Mouse (Mus musculus): Measurements from ENCODE around the gene Tubb5. TPM values are rescaled to one million over a fixed set of nuclear protein-coding genes. Genes with fewer than 3 reads are reported as not detected.

The Tubb5 gene
- polyA plus RNA-seq, 1 experiment from 2014 or later, result 1,854 TPM

DNA sequence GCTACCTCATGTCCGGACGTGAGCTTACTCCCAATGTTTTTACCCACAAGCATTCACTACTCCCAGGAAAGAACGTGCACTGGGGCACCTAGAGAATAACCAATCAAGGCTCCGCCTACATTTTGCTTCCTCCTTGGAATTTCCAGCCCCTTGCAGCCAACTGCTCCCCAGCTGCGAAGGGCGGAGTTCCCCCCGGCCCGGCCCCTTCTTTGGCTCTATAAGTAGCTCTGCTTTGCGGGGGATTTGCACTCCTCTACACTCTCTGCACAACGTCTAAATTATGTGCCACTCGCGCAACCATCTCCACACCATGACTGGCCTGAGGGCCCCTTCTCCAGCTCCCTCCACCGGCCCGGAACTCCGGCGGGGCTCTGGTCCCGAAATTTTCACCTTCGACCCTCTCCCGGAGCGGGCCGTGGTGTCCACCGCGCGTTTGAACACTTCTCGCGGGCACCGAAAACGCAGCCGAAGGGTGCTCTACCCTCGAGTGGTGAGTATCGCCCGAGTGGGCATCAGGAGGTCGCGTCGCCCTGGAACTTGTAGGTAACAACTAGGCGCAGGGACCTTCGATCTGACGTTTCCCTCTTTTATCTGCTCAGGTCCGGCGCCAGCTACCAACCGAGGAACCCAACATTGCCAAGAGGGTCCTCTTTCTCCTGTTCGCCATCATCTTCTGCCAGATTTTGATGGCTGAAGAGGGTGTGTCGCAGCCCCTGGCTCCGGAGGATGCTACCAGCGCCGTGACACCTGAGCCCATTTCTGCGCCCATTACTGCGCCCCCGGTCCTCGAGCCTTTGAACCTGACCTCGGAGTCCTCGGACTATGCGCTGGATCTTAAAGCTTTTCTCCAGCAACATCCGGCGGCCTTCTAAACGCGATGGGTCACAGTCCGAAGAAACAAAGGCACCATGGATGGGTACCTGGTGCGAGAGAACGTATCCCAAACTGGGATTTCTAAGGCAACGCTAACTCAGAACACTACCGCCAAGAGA lies 16.4 kb downstream of the Tubb5 start, which contains the start of gene Ier3:
Gene Ier3 (plus strand): TSS at position 246 of the 992 bp plus-strand sequence.
- Histone ChIP-seq H3K9me3 (no peaks in the 10 kb centered on the region), H3K27ac (peak within 1 kb of the TSS; percentile 85; the same call in 1 of the 2 replicates), H3K9ac (peak within 1 kb of the TSS; percentile 68), H3K36me3 (replicated peaks) (peaks cover 2% of the 10 kb centered on the region; the same call in 1 of the 2 replicates), H3K4me1 (peaks cover 32% of the 10 kb centered on the region), H3K27me3 (replicated peaks) (peaks cover 9% of the 10 kb centered on the region; the same call in 1 of the 2 replicates), H3K4me2 (peak within 1 kb of the TSS; percentile 84), H3K4me3 (peak within 1 kb of the TSS; percentile 67)
- under 1% methylated on average over 62 of the region's 62 CpGs for WGBS
- no peak for ATAC-seq (replicated peaks)

DNA sequence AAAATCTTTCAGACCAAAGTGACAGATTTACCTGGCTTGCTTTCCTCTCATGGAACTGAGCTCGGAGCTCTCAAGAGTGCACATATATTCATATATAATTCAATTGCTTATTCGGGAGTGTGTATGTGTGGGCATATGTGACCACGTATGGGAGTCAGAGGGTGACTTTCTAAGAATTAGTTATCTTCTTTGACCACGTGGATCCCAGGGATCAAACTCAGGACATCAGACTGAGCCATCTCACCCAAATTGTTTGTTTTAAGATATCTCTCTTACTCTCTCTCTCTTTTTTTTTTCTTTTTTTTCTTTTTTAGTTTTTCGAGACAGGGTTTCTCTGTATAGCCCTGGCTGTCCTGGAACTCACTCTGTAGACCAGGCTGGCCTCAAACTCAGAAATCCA lies 18.0 kb downstream of the Tubb5 start:
- H3K36me3 ChIP-seq (replicated peaks), result no peaks in the 10 kb centered on the region
- peaks cover 9% of the 10 kb centered on the region; the same call in 1 of the 2 replicates for H3K27me3 ChIP-seq (replicated peaks)
- H3K27ac ChIP-seq, result no peak overlapping the region
- H3K9ac ChIP-seq, result no peak overlapping the region
- H3K4me3 ChIP-seq, result no peak overlapping the region
- H3K4me1 ChIP-seq, result peaks cover 32% of the 10 kb centered on the region
- ATAC-seq (replicated peaks), result no peak
- WGBS, result 80% methylated on average over 5 of the region's 5 CpGs
- H3K4me2 ChIP-seq, result no peak overlapping the region
- no peaks in the 10 kb centered on the region for H3K9me3 ChIP-seq

DNA sequence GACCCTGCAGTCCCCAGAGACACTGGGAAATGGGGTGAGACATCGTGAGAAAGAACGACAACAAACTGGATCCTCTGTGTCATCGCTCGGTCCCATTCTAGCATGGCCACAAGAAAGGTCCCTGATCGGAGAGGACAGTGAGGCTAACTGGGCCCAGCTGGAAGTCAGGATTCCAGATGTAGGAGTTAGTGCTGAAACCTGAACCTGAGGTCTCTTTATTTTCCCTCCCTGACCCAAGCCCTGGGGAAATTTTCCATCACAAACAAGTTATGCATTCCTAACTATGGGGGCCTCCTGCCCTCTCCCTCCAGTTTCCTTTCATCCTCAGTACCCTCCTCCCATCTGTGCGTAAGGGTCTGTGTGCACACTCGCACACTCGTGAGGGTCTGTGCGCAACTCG lies 20.9 kb downstream of the Tubb5 start:
- Histone ChIP-seq H3K36me3 (replicated peaks) (no peaks in the 10 kb centered on the region), H3K9me3 (no peaks in the 10 kb centered on the region), H3K4me2 (no peak overlapping the region), H3K9ac (no peak overlapping the region), H3K27ac (no peak overlapping the region), H3K4me3 (no peak overlapping the region), H3K27me3 (replicated peaks) (peaks cover 9% of the 10 kb centered on the region; the same call in 1 of the 2 replicates), H3K4me1 (peaks cover 15% of the 10 kb centered on the region)
- 60% methylated on average over 10 of the region's 10 CpGs for WGBS
- no peak for ATAC-seq (replicated peaks)

DNA sequence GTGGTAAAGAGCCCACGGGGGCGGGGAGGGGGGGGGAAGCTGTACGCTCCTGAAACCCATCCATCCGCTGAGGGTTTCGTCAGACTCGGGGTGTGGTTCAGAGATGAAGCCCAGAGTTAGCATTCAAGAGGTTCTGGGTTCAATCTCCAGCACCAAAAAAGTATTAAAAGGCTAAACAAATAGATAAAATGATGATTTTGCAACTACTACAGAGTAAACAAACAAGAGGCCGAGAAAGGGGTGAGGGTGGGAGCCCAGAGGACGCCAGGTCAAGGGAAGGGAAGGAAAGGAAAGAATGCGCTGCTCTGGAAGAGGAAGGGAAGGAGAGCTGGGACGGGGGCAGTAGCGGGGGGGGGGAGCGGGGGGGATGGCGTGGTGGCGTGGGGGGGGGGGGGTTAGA lies 21.4 kb downstream of the Tubb5 start:
- no peaks in the 10 kb centered on the region for H3K36me3 ChIP-seq (replicated peaks)
- H3K4me2 ChIP-seq, result no peak overlapping the region
- H3K4me3 ChIP-seq, result no peak overlapping the region
- ATAC-seq (replicated peaks), result no peak
- H3K27ac ChIP-seq, result no peak overlapping the region
- H3K4me1 ChIP-seq, result peaks cover 10% of the 10 kb centered on the region
- H3K9me3 ChIP-seq, result no peaks in the 10 kb centered on the region
- peaks cover 9% of the 10 kb centered on the region; the same call in 1 of the 2 replicates for H3K27me3 ChIP-seq (replicated peaks)
- H3K9ac ChIP-seq, result no peak overlapping the region
- WGBS, result 32% methylated on average over 13 of the region's 14 CpGs

DNA sequence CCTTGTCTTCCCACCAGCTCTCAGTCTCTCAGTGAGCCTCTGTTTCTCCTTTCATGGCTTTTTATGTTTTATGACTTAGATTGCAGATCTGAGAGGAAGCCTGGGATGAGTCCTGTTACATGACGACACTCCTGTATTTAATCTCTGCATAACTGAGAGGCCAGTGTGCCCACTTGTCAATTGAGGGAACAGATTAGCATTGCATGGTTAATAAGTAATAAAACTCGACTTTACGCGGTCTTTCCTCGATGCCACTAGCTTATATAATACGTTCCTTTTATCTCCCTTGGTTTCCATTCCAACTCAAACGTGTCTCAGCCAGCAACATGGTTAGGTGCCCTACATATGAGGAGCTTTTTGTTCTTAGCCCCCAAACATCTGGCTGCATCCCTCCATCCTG lies 22.3 kb downstream of the Tubb5 start:
- no peak overlapping the region for H3K9ac ChIP-seq
- peaks cover 9% of the 10 kb centered on the region; the same call in 1 of the 2 replicates for H3K27me3 ChIP-seq (replicated peaks)
- no peak overlapping the region for H3K27ac ChIP-seq
- no peaks in the 10 kb centered on the region for H3K9me3 ChIP-seq
- no peak overlapping the region for H3K4me2 ChIP-seq
- no peak overlapping the region for H3K4me3 ChIP-seq
- H3K4me1 ChIP-seq, result peaks cover 1% of the 10 kb centered on the region; the same call in 1 of the 2 replicates
- H3K36me3 ChIP-seq (replicated peaks), result no peaks in the 10 kb centered on the region
- 64% methylated on average over 7 of the region's 7 CpGs for WGBS
- ATAC-seq (replicated peaks), result no peak

DNA sequence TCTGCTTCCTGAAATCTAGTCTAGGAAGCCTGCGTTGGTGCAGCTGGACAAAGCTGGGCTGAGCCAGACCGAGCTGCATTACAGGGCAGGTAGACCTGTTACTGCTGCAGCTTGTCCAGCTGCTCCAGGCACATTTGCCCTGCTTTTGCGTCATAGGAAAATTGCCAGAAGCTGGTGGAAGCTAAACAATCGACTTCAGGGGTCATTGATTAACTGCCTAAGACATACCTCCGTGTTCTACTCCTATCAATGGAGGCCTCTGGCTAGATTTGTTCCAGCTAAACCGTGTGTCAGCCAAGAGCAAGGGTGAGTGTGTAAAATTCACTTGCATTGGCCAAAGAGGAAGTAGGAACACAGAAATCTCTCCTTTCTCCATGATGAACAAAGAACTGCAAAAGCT lies 23.4 kb downstream of the Tubb5 start:
- 66% methylated on average over 6 of the region's 6 CpGs for WGBS

DNA sequence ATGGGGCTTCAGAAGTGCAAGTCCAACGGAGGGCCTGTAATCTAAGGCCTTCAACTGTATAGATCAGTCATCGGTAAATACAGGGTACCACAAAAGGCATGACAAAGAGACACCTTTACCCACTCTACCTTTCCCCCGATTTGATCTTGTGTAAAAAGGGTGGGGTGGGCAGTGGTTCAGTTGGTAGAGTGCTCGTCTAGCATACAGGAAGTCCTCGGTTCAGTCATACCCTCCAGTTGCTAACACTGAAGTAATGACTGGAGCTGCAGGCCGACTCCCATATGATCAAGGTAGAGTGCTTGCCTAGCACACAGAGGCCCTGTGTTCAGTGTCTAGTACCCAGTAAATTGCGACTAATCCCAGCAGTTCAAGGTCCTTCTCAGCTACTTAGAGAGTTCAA lies 24.5 kb downstream of the Tubb5 start:
- Histone ChIP-seq H3K4me1 (no peaks in the 10 kb centered on the region), H3K9me3 (no peaks in the 10 kb centered on the region), H3K9ac (no peak overlapping the region), H3K27ac (no peak overlapping the region), H3K27me3 (replicated peaks) (no peaks in the 10 kb centered on the region), H3K36me3 (replicated peaks) (no peaks in the 10 kb centered on the region), H3K4me2 (no peak overlapping the region), H3K4me3 (no peak overlapping the region)
- WGBS, result 78% methylated on average over 7 of the region's 7 CpGs
- no peak for ATAC-seq (replicated peaks)

More for the DNA sequence above, 23.4 kb downstream of the Tubb5 start:
- Histone ChIP-seq H3K9ac (no peak overlapping the region), H3K27ac (no peak overlapping the region), H3K4me1 (no peaks in the 10 kb centered on the region), H3K36me3 (replicated peaks) (no peaks in the 10 kb centered on the region), H3K9me3 (no peaks in the 10 kb centered on the region), H3K4me3 (no peak overlapping the region), H3K27me3 (replicated peaks) (peaks cover 5% of the 10 kb centered on the region; the same call in 1 of the 2 replicates), H3K4me2 (no peak overlapping the region)
- no peak for ATAC-seq (replicated peaks)

DNA sequence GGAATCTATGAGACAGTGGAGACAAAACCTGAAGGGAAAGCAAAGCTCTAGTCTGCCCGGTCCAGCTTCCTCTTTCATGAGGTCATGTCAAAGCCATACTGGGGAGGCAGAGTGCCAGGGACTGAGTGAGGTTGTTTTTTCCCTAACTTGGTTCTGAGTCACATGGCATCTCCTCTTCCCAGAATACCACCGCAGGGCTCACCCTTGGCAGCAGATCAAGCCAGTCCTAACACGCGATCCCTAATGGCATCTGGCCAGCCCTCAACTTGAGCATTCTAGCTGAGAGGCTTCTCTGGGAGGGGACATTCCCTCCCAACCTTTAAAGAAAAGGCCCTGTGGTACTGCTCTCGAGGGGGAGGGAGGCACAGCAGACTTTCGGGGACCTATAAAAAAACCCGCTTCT lies 24.9 kb downstream of the Tubb5 start:
- peak; percentile 60; the same call in 1 of the 2 replicates for ATAC-seq (replicated peaks)
- WGBS, result 54% methylated on average over 7 of the region's 7 CpGs
- H3K27me3 ChIP-seq (replicated peaks), result no peaks in the 10 kb centered on the region
- no peak overlapping the region for H3K4me3 ChIP-seq
- H3K4me2 ChIP-seq, result no peak overlapping the region
- H3K9ac ChIP-seq, result no peak overlapping the region
- H3K9me3 ChIP-seq, result no peaks in the 10 kb centered on the region
- no peak overlapping the region for H3K27ac ChIP-seq
- H3K36me3 ChIP-seq (replicated peaks), result no peaks in the 10 kb centered on the region
- no peaks in the 10 kb centered on the region for H3K4me1 ChIP-seq

DNA sequence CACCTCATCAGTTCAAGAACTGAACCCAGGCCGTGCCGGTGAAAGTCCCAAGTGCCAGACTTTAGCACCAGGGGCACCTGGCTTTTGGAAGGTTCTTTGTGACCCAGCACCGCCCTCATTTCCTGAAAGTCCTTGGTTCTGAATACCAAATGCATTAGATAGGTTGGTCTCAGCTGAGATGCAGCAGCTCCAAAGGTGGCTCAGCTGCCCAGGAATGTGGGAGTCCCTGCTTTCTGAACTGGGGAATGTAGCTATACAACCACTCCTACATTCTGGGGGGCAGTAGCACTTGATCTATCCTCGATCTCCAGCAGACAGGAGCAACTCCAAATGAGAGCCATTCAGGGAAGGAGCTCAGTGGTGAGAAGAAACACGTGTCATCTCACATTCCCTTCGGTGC lies 25.4 kb downstream of the Tubb5 start:
- H3K27ac ChIP-seq, result no peak overlapping the region
- no peak overlapping the region for H3K9ac ChIP-seq
- no peak overlapping the region for H3K4me2 ChIP-seq
- no peaks in the 10 kb centered on the region for H3K4me1 ChIP-seq
- H3K27me3 ChIP-seq (replicated peaks), result no peaks in the 10 kb centered on the region
- no peaks in the 10 kb centered on the region for H3K36me3 ChIP-seq (replicated peaks)
- no peak for ATAC-seq (replicated peaks)
- WGBS, result 72% methylated on average over 6 of the region's 6 CpGs
- H3K9me3 ChIP-seq, result no peaks in the 10 kb centered on the region
- H3K4me3 ChIP-seq, result no peak overlapping the region

DNA sequence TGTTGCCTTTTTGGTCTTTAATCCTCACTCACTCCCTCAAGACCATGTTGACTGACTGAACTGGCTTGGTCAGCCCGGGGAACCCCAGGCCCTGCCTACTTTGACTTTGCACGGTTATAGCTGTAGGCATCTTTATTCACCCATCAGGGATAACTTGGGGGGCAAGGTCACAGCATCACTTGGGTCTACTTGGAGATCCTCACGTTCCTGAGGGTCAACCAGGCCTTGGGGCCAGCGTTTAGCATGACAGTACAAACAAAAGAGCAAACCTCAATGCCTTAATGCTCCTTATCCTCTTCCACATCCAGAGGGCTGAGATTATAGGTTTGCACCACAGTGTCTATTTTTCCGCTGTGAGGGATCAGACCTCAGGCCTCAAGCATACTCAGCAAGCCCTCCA lies 25.8 kb downstream of the Tubb5 start:
- Histone ChIP-seq H3K27me3 (replicated peaks) (no peaks in the 10 kb centered on the region), H3K4me2 (no peak overlapping the region), H3K27ac (no peak overlapping the region), H3K4me3 (no peak overlapping the region), H3K36me3 (replicated peaks) (no peaks in the 10 kb centered on the region), H3K9ac (no peak overlapping the region), H3K4me1 (no peaks in the 10 kb centered on the region), H3K9me3 (no peaks in the 10 kb centered on the region)
- 67% methylated on average over 5 of the region's 5 CpGs for WGBS
- no peak for ATAC-seq (replicated peaks)

DNA sequence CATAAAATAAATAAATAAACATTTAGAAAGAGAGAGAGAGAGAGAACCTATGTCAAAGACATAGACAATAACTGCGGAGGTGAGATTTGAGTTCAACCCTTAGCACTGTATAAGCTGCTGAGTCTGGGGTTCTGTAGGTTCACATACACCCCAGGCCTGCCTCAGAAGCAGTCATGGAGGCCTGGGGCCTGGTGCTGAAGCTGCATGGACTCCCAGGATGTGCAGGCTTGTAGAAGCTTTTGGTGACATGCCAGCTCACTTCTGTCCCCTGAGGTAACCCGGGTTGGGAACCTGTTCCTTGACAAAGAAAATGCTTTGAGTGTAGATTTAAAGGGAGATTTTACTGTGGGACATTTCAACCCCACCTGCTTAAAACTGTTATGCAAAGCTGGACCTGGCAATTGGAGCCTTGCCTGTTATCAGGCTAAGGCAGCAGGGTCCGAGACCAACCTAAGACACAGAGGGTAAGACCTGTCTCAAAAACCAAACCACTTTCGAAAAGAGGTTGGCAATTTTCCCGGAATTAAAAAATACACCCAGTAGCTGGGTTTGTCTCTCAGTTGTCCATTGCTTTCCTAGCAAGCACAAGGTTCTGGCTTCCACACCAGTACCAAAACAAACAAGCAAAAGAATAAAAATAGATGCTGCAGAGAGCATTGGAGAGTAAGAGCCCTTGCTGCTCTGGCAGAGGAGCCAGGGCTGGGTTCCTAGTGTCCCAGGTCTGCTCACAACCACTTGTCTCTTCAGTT lies 27.0 kb downstream of the Tubb5 start:
- no peaks in the 10 kb centered on the region for H3K4me1 ChIP-seq
- 83% methylated on average over 5 of the region's 5 CpGs for WGBS
- no peak overlapping the region for H3K4me2 ChIP-seq
- no peaks in the 10 kb centered on the region for H3K9me3 ChIP-seq
- H3K27me3 ChIP-seq (replicated peaks), result no peaks in the 10 kb centered on the region
- H3K4me3 ChIP-seq, result no peak overlapping the region
- no peak for ATAC-seq (replicated peaks)
- no peak overlapping the region for H3K9ac ChIP-seq
- no peaks in the 10 kb centered on the region for H3K36me3 ChIP-seq (replicated peaks)
- H3K27ac ChIP-seq, result no peak overlapping the region

DNA sequence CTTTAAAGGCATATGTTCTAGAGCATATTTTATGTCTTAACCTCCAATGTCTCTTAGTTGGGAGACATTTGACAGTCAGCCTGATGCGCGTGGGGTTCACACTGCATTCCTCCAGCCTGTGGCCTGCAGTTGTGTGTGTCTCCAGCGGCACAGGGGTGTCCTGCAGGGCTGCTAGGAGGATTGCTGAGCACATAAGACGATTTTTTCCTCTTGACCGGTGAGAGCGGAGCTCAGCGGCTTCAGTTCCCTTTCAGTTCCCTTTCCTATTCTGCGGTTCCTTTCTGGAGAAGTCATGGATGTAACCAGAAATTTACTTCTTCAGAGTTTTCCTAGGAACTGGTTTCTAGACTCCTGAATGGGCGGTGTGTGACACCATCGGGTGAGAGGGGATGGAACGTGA lies 28.7 kb downstream of the Tubb5 start:
- no peak overlapping the region for H3K27ac ChIP-seq
- WGBS, result 87% methylated on average over 11 of the region's 11 CpGs
- no peaks in the 10 kb centered on the region for H3K4me1 ChIP-seq
- no peaks in the 10 kb centered on the region for H3K36me3 ChIP-seq (replicated peaks)
- no peak for ATAC-seq (replicated peaks)
- no peak overlapping the region for H3K9ac ChIP-seq
- no peaks in the 10 kb centered on the region for H3K9me3 ChIP-seq
- H3K4me2 ChIP-seq, result no peak overlapping the region
- H3K27me3 ChIP-seq (replicated peaks), result no peaks in the 10 kb centered on the region
- H3K4me3 ChIP-seq, result no peak overlapping the region

Data from midbrain, embryonic 15.5 days (tissue).